Mouse (Mus musculus): ENCODE measurements around the gene Acta1. TPM values are rescaled to one million over a fixed set of nuclear protein-coding genes. Genes with fewer than 3 reads are reported as not detected.

Gene Acta1
- polyA plus RNA-seq, 1 experiment from 2014 or later, result 6.7 TPM

DNA sequence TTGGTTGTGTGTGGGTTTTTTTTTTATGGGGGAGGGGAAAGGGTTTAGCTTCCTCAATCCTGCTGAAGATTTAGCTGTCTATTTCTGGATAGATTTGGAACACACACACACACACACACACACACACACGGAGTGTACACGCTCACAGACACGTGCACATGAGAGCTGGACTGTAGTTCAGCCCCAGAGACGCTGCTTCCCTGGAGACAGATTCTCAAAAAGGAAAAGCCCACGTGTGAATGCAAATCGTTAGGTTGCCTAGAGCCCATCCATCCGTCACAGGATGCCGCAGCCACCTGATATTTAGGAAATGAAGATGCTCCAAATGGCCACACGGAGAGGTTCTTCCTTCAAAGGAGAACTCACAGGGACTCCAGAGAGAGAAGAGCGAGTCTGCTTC lies 14.3 kb downstream of the Acta1 start:
- Histone ChIP-seq H3K4me1 (replicated peaks; ENCODE audit: control insufficient read depth, insufficient read depth, low read length) (peaks cover 3% of the 10 kb centered on the region; the same call in 1 of the 2 replicates), H3K27ac (ENCODE audit: low read depth, low read length) (no peak overlapping the region), H3K4me3 (ENCODE audit: low read depth, low read length) (no peak overlapping the region), H3K9ac (ENCODE audit: low read depth, low read length) (no peak overlapping the region), H3K27me3 (replicated peaks; ENCODE audit: control insufficient read depth, insufficient read depth, low read length) (peaks cover 18% of the 10 kb centered on the region), H3K36me3 (ENCODE audit: control insufficient read depth, insufficient read depth, low read length) (no peaks in the 10 kb centered on the region), H3K4me2 (no peak overlapping the region), H3K9me3 (ENCODE audit: control insufficient read depth, low read length) (no peaks in the 10 kb centered on the region)
- WGBS, result 61% methylated on average over 10 of the region's 10 CpGs
- no peak for DNase-seq (ENCODE audit: low spot score)
- ATAC-seq (replicated peaks; ENCODE audit: low FRiP score), result no peak

DNA sequence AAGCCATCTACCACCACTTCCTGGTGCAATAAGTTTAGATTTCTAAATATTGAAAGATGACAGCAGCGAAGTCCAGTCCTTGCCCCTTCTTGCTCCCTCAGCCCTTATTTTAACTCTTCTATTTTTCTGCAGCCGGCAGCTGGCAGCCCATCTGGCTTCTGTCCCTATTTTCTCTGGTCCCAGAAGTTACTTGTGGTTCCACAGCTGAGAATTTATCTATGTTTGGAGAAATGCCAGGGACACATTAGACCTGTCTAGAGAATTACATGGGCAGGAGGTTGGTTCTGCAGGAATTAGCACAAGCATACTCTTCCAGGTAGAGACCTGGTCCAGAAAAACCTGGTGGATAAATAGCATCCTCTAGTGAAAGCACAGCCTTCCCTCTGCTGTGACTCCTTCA lies 16.7 kb downstream of the Acta1 start:
- Histone ChIP-seq H3K9ac (ENCODE audit: low read depth, low read length) (no peak overlapping the region), H3K9me3 (ENCODE audit: control insufficient read depth, low read length) (no peaks in the 10 kb centered on the region), H3K4me1 (replicated peaks; ENCODE audit: control insufficient read depth, insufficient read depth, low read length) (no peaks in the 10 kb centered on the region), H3K4me2 (no peak overlapping the region), H3K27ac (ENCODE audit: low read depth, low read length) (no peak overlapping the region), H3K27me3 (replicated peaks; ENCODE audit: control insufficient read depth, insufficient read depth, low read length) (no peaks in the 10 kb centered on the region; the same call in 1 of the 2 replicates), H3K4me3 (ENCODE audit: low read depth, low read length) (no peak overlapping the region), H3K36me3 (ENCODE audit: control insufficient read depth, insufficient read depth, low read length) (no peaks in the 10 kb centered on the region)
- DNase-seq (ENCODE audit: low spot score), result no peak
- ATAC-seq (replicated peaks; ENCODE audit: low FRiP score), result no peak
- WGBS, result 69% methylated on average over 2 of the region's 2 CpGs

GRCm38 (mm10) chr8:123874324-123874723 lies 20.2 kb downstream of the Acta1 start:
- ATAC-seq (replicated peaks; ENCODE audit: low FRiP score) (no peak), DNase-seq (ENCODE audit: low spot score) (no peak)
- H3K4me1 ChIP-seq (replicated peaks; ENCODE audit: control insufficient read depth, insufficient read depth, low read length), result no peaks in the 10 kb centered on the region
- H3K36me3 ChIP-seq (ENCODE audit: control insufficient read depth, insufficient read depth, low read length), result no peaks in the 10 kb centered on the region
- no peak overlapping the region for H3K4me3 ChIP-seq (ENCODE audit: low read depth, low read length)
- WGBS, result 79% methylated on average over 11 of the region's 11 CpGs
- no peak overlapping the region for H3K4me2 ChIP-seq
- no peak overlapping the region for H3K27ac ChIP-seq (ENCODE audit: low read depth, low read length)
- H3K9me3 ChIP-seq (ENCODE audit: control insufficient read depth, low read length), result no peaks in the 10 kb centered on the region
- H3K27me3 ChIP-seq (replicated peaks; ENCODE audit: control insufficient read depth, insufficient read depth, low read length), result no peaks in the 10 kb centered on the region
- no peak overlapping the region for H3K9ac ChIP-seq (ENCODE audit: low read depth, low read length)

DNA sequence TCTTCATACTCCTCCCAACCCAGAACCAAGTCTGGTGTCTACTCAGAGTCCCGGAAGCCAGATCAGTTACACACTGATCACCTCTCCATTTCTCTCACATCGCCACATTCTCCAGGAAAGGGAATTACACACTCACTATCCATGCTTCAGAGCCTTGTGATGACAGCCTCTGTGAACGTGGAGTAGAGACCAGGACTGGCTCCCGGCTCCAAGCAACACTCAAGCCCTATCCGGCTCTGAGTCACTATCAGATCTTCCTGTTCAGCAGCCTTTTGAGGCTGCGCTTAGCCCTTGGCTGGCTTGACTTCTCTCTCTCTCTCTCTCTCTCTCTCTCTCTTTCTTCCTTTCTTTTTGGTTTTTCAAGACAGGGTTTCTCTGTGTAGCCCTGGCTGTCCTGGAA lies 21.2 kb downstream of the Acta1 start:
- Histone ChIP-seq H3K9ac (ENCODE audit: low read depth, low read length) (no peak overlapping the region), H3K9me3 (ENCODE audit: control insufficient read depth, low read length) (no peaks in the 10 kb centered on the region), H3K4me3 (ENCODE audit: low read depth, low read length) (no peak overlapping the region), H3K27ac (ENCODE audit: low read depth, low read length) (no peak overlapping the region), H3K4me1 (replicated peaks; ENCODE audit: control insufficient read depth, insufficient read depth, low read length) (no peaks in the 10 kb centered on the region), H3K36me3 (ENCODE audit: control insufficient read depth, insufficient read depth, low read length) (no peaks in the 10 kb centered on the region), H3K27me3 (replicated peaks; ENCODE audit: control insufficient read depth, insufficient read depth, low read length) (no peaks in the 10 kb centered on the region), H3K4me2 (no peak overlapping the region)
- no peak for DNase-seq (ENCODE audit: low spot score)
- 67% methylated on average over 6 of the region's 6 CpGs for WGBS
- ATAC-seq (replicated peaks; ENCODE audit: low FRiP score), result no peak

DNA sequence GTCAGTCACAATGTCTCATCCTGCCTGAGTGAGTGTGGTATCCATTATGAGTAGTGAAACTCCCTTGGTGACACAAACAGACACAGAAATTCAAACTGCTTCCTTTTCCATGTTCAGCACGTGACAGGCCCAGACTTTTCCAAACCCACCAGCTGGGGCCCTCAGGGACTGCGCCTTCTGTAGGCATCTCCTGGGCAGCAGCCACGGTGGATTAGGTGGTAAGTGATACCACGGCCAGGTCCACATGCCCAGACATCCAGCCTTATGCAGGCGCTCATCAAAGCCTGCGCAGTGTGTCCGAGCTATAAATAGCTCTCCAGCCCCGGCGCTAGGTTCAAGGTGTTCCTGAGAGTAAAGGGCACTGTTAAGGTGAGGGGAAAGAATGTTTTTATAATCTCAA lies 22.5 kb downstream of the Acta1 start:
- Histone ChIP-seq H3K9ac (ENCODE audit: low read depth, low read length) (no peak overlapping the region), H3K27me3 (replicated peaks; ENCODE audit: control insufficient read depth, insufficient read depth, low read length) (no peaks in the 10 kb centered on the region), H3K27ac (ENCODE audit: low read depth, low read length) (no peak overlapping the region), H3K9me3 (ENCODE audit: control insufficient read depth, low read length) (no peaks in the 10 kb centered on the region), H3K4me2 (no peak overlapping the region), H3K4me1 (replicated peaks; ENCODE audit: control insufficient read depth, insufficient read depth, low read length) (no peaks in the 10 kb centered on the region), H3K36me3 (ENCODE audit: control insufficient read depth, insufficient read depth, low read length) (no peaks in the 10 kb centered on the region), H3K4me3 (ENCODE audit: low read depth, low read length) (no peak overlapping the region)
- DNase-seq (ENCODE audit: low spot score), result no peak
- ATAC-seq (replicated peaks; ENCODE audit: low FRiP score), result no peak
- WGBS, result 79% methylated on average over 9 of the region's 9 CpGs

DNA sequence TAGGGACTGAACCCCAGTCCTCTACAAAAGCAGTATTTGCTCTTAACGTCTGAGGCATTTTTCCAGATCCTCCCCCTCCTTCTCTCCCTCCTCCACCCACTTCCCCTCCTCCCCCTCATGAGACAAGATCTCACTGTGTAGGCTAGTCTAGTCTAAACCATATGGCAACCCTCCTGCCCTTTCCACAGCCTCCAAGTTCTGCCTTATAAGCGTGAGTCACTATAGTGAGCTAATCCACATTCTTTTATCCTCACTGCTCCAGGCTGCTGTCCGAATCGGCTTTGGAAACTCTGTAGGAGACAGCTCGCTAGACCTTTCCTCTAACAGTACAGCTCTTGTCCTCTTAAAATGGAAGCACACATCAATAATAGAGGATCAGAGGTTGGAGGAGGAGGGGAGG lies 27.6 kb downstream of the Acta1 start:
- DNase-seq (ENCODE audit: low spot score) (no peak), ATAC-seq (replicated peaks; ENCODE audit: low FRiP score) (no peak)
- no peak overlapping the region for H3K4me2 ChIP-seq
- H3K4me3 ChIP-seq (ENCODE audit: low read depth, low read length), result no peak overlapping the region
- peaks cover 6% of the 10 kb centered on the region; the same call in 1 of the 2 replicates for H3K27me3 ChIP-seq (replicated peaks; ENCODE audit: control insufficient read depth, insufficient read depth, low read length)
- H3K9me3 ChIP-seq (ENCODE audit: control insufficient read depth, low read length), result no peaks in the 10 kb centered on the region
- H3K36me3 ChIP-seq (ENCODE audit: control insufficient read depth, insufficient read depth, low read length), result no peaks in the 10 kb centered on the region
- no peak overlapping the region for H3K27ac ChIP-seq (ENCODE audit: low read depth, low read length)
- no peaks in the 10 kb centered on the region; the same call in 1 of the 2 replicates for H3K4me1 ChIP-seq (replicated peaks; ENCODE audit: control insufficient read depth, insufficient read depth, low read length)
- H3K9ac ChIP-seq (ENCODE audit: low read depth, low read length), result no peak overlapping the region
- WGBS, result 45% methylated on average over 5 of the region's 5 CpGs

DNA sequence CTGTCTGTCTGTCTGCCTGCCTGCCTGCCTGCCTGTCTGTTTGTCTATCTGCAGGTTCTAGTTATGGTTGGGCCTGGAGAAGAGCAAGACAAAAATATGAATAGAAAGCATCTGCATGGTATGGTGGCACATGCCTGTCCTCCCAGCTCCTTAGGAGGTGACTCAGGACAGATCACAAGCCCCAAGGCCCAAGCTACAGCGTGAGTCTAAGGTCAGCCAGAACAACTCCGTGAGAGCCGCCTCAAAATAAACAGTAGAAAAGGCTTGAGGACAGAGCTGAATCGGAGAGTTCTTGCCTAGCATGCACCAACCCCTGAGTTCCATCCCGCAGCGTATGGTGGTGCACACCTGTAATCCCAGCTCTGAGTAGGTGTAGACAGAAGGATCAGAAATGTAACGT lies 28.8 kb downstream of the Acta1 start:
- Histone ChIP-seq H3K36me3 (ENCODE audit: control insufficient read depth, insufficient read depth, low read length) (no peaks in the 10 kb centered on the region), H3K9ac (ENCODE audit: low read depth, low read length) (no peak overlapping the region), H3K4me2 (no peak overlapping the region), H3K27me3 (replicated peaks; ENCODE audit: control insufficient read depth, insufficient read depth, low read length) (peaks cover 13% of the 10 kb centered on the region; the same call in 1 of the 2 replicates), H3K4me3 (ENCODE audit: low read depth, low read length) (no peak overlapping the region), H3K4me1 (replicated peaks; ENCODE audit: control insufficient read depth, insufficient read depth, low read length) (no peaks in the 10 kb centered on the region; the same call in 1 of the 2 replicates), H3K27ac (ENCODE audit: low read depth, low read length) (no peak overlapping the region), H3K9me3 (ENCODE audit: control insufficient read depth, low read length) (no peaks in the 10 kb centered on the region)
- WGBS, result 70% methylated on average over 7 of the region's 7 CpGs
- DNase-seq (ENCODE audit: low spot score), result no peak
- no peak for ATAC-seq (replicated peaks; ENCODE audit: low FRiP score)

DNA sequence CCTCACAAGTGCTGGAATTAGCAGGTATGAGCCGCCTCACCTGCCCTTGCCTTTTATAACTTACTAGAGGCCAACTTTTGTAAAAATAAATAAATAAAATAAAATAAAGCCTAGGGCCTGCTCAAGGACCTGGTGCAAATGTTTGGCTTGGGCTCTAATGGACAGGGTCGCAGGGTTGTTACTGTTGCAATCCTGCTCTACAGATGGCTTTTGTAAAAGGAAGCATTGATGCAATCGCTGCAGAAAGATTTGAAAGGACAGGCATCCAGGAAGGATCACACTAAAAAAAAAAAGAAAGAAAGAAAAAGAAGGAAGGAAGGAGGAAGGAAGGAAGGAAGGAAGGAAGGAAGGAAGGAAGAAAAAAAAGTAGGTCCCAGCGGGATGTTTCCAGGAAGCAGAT lies 34.2 kb downstream of the Acta1 start:
- 65% methylated on average over 4 of the region's 4 CpGs for WGBS
- peaks cover 3% of the 10 kb centered on the region for H3K4me1 ChIP-seq (replicated peaks; ENCODE audit: control insufficient read depth, insufficient read depth, low read length)
- H3K4me2 ChIP-seq, result peak overlapping the region; percentile 91
- H3K9ac ChIP-seq (ENCODE audit: low read depth, low read length), result no peak overlapping the region
- peaks cover 17% of the 10 kb centered on the region; the same call in 1 of the 2 replicates for H3K27me3 ChIP-seq (replicated peaks; ENCODE audit: control insufficient read depth, insufficient read depth, low read length)
- no peak overlapping the region for H3K27ac ChIP-seq (ENCODE audit: low read depth, low read length)
- no peak overlapping the region; the same call in 1 of the 2 replicates for H3K4me3 ChIP-seq (ENCODE audit: low read depth, low read length)
- no peak for ATAC-seq (replicated peaks; ENCODE audit: low FRiP score)
- no peaks in the 10 kb centered on the region for H3K36me3 ChIP-seq (ENCODE audit: control insufficient read depth, insufficient read depth, low read length)
- no peak for DNase-seq (ENCODE audit: low spot score)
- H3K9me3 ChIP-seq (ENCODE audit: control insufficient read depth, low read length), result no peaks in the 10 kb centered on the region

DNA sequence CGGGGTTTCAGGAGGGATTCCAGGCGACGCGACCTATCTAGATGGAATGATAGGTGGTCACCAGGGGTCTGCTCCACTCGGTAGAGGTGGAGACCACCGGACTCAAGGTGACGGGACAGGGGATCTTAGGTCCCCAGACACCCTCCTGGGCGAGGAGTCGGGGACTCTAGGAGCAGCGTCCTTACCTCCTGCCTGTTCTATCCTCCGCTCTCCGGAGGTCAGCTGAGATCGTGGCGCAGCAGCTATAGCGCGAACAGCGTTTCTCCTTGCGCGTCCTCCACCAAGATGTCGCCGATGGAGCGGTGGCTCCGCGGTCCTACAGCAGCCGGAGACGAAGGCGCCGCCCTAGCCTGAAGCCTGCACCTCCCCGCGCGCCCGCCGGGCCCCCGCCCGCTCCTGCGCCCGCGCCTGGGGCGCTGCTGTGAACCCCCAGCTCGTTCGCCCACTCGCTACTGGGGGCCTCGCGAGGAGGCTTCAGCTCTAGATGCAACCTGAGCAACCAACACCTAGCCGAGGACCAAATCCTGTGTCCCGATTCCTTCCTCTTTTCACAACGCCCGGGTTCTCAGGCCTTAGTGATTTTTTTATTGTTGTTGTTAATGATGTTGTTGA lies 34.8 kb downstream of the Acta1 start, which contains the start of gene Ccsap:
Ccsap (minus strand) TSS at position 562 of the 612 bp plus-strand sequence.
- Histone ChIP-seq H3K4me2 (peak within 1 kb of the TSS; percentile 91), H3K9ac (ENCODE audit: low read depth, low read length) (peak within 1 kb of the TSS; percentile 91), H3K36me3 (ENCODE audit: control insufficient read depth, insufficient read depth, low read length) (no peaks in the 10 kb centered on the region), H3K9me3 (ENCODE audit: control insufficient read depth, low read length) (no peaks in the 10 kb centered on the region), H3K4me1 (replicated peaks; ENCODE audit: control insufficient read depth, insufficient read depth, low read length) (peaks cover 3% of the 10 kb centered on the region), H3K27me3 (replicated peaks; ENCODE audit: control insufficient read depth, insufficient read depth, low read length) (peaks cover 17% of the 10 kb centered on the region; the same call in 1 of the 2 replicates), H3K27ac (ENCODE audit: low read depth, low read length) (peak within 1 kb of the TSS; percentile 83), H3K4me3 (ENCODE audit: low read depth, low read length) (peak within 1 kb of the TSS; percentile 95)
- DNase-seq (ENCODE audit: low spot score), result no peak
- peak; percentile 70 for ATAC-seq (replicated peaks; ENCODE audit: low FRiP score)
- 2% methylated on average over 48 of the region's 48 CpGs for WGBS

All from liver, embryonic 11.5 days (tissue).